Mouse (Mus musculus) left cerebral cortex, adult 2 months (tissue): ENCODE measurements at regions not wholly inside any gene's neighbourhood (a gene's known extent, or its start where the extent isn't known, plus 50 kb on each side); places are given as distances from the start of the nearest gene placed in this dataset.
"Not testable (repeated sequence)": the region's sequence is repeated elsewhere in the genome, so short reads cannot be mapped to it uniquely, and the experiment has no call there.

Source experiments
- DNase-seq, 2 experiments: peaks; one replicate each; pipeline ENCODE4 v3.0.0; 2021 to 2022; ENCODE audit warnings: low spot score in 2 of 2, mixed read lengths in 1 of 2; ENCODE audit errors: extremely low spot score in 1 of 2
- H3K27ac ChIP-seq: fragments of 200-600 bp; 2 replicates; pipeline ENCODE4 v1.8.1; 2022
- H3K4me3 ChIP-seq: fragments of 200-600 bp; 2 replicates; pipeline ENCODE4 v1.8.1; 2022
- CTCF ChIP-seq: fragments of 200-600 bp; IDR thresholded peaks from 2 replicates; pipeline ENCODE4 v1.8.1; 2022; ENCODE audit warnings: antibody characterized with exemption, mild to moderate bottlenecking, moderate library complexity
- intact Hi-C: fragments of 180-260 bp; cut with DNase I; formaldehyde crosslinking; loops from one replicate; pipeline ENCODE4 v1.15.1; 2025

DNA sequence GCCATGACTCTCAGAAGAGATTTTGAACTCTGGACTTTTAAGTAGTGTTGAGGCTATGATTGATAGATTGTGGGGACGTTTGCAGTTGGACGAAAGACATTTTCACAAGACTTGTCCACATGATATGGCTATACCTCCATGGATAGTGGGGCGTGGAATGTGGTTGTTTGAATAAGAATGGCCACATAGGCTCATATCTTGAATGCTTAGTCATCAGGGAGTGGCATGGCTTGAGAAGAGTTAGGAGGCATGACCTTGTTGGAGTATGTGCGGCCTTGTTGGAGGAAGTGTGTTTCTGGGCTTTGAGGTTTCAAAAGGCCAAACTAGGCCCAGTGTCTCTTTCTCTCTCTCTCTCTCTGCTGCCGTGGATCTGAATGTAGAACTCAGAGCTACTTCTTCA, 204.7 kb upstream of the Pclo start:
- intact Hi-C loops, result no loop called here
- no peak overlapping the region for H3K4me3 ChIP-seq
- DNase-seq, result no peak

DNA sequence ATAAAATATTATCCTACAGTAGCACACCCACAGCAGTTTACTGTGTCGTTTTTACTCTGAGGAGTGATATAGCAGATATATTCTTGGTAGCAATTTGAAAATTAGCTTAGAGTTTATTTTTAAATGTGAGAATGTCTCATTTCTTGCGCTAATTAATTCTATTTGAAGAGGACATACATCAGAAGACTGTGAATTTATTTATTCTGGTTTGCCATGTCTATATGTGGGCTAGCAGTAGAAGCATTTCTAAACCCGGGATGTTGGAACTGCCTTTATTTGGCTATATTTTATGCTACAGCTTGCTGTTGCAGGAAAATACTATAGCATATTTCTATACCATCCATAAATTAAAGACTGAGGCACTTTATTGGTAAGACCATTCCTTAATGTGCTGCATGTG, 203.0 kb upstream of the Pclo start:
- no peak overlapping the region for H3K27ac ChIP-seq
- no peak for TF ChIP-seq CTCF
- no peak overlapping the region for H3K4me3 ChIP-seq
- no peak for DNase-seq
- intact Hi-C loops, result no loop called here

More for the DNA sequence above, 204.7 kb upstream of the Pclo start:
- no peak for TF ChIP-seq CTCF
- no peak overlapping the region for H3K27ac ChIP-seq

DNA sequence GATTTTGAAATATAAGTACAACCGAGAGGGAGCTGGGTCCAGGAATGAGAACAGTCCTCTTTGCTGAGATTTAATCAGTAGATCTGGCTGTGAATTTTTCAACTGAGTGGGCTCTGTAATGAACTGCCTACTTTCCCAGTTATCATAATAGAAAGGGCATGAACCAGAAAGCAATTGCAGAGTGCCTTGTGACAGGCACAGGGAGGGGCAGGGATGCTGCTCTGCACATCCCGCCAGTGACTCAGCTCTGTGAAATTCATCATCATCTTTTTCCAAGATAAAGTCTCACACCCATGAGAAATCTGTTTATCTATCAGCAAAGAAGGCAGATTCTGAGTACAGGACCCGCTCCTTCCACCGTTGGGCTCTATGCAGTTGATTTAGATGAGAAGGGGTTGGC, 194.5 kb upstream of the Pclo start:
- TF ChIP-seq CTCF, result no peak
- peak in 1 of 2 experiments; percentile 28 for DNase-seq
- Histone ChIP-seq H3K4me3 (no peak overlapping the region), H3K27ac (no peak overlapping the region; the same call in 1 of the 2 replicates)
- intact Hi-C loops, result no loop called here

DNA sequence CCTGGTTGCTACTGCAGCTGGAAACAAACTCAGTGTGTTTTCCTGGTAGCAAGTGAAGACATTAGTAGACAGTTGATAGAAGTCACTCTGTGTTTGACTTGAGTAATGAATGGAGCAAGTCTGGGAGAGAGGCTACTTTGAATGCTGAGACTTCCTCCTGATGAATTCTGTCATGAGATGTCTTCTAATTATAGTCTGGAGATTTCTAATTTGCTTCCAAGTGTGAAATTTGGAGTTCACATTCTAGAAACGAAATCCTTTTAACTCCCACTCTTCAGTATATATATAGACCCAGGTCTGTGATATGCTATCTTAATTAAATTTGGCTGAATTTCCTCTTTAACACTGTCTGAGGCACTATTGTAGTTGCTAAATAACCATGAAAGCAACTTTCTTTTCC, 192.7 kb upstream of the Pclo start:
- no peak for DNase-seq
- Histone ChIP-seq H3K27ac (no peak overlapping the region), H3K4me3 (no peak overlapping the region)
- intact Hi-C loops, result no loop called here
- TF ChIP-seq CTCF, result no peak

DNA sequence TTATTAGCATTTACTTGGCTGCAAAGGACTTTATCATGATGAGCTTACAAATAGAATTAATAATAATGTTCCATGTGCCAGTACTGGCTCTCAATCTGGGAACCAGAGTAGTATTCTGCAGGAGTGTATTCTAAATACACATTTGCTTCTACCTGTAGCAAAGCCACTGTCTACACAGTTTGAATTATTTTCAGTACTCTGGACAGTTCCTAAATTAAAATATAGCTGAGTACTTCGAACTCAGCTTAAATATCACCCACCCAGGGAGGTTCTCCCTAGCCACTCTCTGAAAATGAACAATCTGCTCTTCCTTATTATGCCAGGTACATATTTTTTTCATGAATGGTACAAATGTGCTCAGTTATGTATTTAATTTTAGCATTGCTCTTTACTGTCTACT, 154.3 kb upstream of the Pclo start:
- no peak for DNase-seq
- no peak overlapping the region for H3K27ac ChIP-seq
- TF ChIP-seq CTCF, result no peak
- intact Hi-C loops, result no loop called here
- no peak overlapping the region for H3K4me3 ChIP-seq

DNA sequence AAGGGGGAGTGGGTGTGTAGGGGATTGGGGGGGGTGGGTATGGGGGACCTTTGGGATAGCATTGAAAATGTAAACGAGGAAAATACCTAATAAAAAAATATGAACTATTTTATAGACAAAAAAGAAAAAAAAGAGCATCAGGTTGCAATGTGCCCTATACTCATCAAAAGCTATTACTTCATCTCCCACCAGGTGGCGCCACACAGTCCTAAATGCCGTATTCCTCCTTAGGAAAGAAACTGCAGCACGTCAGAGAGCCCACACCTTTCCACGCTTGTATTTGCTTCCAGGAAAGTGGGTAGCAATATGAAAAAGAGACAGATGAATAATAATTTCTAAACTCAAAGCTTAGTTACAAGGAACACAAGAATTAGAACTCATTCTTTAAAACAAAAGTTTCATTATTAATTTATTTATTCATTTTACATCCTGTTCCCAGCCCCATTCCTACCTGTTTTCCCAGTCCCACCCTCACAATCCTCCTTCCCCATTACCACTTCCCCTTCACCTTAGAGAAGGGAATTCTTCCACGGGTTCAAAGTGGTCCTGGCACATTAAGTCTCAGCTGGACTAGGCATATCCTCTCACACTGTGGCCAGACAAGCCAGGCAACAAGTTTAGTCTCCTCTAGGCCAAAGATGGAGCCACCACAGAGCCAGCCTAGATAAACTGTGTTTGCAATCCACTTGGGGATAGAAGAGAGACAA, 125.4 kb upstream of the Pclo start:
- no peak overlapping the region for H3K4me3 ChIP-seq
- no peak overlapping the region for H3K27ac ChIP-seq
- DNase-seq, result peak; percentile 68 to 71
- TF ChIP-seq CTCF, result peak; percentile 66
- intact Hi-C loops, result loop anchor here (5.0 kb wide), 1 partner anchor 418 kb away; no protein-coding TSS in a partner anchor

DNA sequence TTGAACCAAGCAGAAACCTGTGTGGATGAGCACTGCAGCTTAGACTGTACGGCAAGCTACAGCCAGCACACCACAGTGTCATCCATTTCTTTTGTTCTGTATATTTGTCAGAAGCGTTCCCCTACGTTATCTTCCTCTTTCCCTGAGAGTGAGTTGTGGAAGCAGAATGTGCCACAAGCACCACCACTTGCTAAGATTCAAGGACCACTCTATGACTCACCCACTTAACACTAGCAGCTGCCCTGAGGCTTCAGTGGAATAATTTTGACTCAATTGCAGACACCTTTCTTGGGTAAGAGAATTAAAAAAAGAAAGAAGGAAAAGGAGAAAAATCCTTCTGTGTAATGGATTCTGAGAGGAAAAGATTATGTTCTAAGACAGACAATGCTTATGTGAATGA, 122.9 kb upstream of the Pclo start:
- intact Hi-C loops, result loop anchor here (5.0 kb wide), 1 partner anchor 116 kb away; no protein-coding TSS in a partner anchor
- no peak overlapping the region for H3K4me3 ChIP-seq
- peak overlapping the region; percentile 57; the same call in 1 of the 2 replicates for H3K27ac ChIP-seq
- DNase-seq, result no peak
- no peak for TF ChIP-seq CTCF

DNA sequence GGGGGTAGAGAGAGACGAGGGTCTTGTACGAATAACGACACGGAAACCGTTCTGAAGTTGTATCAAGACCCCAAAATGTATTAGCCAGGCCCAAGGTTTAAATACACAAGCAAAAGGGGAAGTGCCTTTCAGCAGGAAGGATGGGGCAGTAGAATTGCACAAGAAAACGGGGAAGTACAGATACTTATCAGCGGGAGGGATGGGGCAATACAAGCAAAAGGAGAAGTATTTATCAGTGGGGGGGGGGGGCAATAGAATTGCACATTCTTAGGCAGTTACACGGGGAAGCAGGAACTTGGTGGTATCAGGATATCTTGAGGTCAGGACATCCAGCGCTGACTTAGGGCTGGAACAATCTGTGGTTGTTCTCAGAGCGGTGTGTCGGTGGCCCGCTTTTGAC, 111.3 kb upstream of the Pclo start:
- H3K4me3 ChIP-seq, intact Hi-C loops, H3K27ac ChIP-seq, DNase-seq: not testable (repeated sequence)

DNA sequence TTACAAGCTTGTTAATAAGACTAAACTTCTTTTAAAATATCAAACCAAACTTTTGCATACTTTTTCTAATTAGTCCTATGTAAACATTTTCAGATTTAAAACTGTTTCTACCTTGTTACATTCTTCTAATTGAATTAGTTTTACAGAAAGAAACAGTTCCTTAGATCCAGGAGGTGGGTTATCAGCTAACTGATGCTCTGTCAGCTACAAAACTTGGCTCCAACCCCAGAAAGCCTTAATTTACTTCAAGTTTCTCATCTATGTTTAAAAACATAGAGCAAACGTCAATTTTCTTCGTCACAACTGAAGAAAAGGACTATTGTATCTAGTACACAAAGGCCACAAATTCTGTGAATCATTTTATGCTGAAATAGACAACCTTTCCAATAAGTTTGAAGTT, 110.4 kb upstream of the Pclo start:
- intact Hi-C loops, result no loop called here
- H3K27ac ChIP-seq, result no peak overlapping the region
- no peak for TF ChIP-seq CTCF
- no peak overlapping the region for H3K4me3 ChIP-seq
- no peak for DNase-seq

DNA sequence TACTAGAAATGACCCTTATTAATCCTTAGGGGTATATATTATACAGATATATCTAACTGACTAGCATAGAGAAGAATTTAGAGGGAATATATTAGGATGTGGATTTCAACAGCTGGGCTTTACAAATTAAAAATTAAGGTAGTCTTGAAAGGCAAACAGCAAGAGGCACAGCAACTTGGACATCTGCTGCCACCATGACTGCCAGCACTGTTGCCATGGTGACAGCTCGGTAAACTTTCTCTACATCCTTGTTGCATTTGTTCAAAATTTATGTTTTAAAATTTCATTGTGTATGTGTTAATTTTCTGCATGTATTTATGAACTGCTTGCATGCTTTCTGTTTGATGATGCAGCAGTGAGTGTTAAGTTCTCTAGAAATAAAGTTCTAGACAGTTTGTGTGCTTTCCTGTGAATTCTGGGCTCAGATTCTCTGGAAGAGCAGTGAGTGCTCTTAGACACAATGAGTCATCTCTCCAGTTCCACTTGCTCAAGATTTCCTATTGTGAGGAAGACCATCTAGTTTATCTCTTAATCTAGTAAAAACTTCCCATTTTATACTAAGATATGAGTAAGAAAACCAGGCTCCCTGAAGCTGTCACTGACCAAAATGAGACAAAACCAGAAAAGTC, 99.4 kb upstream of the Pclo start:
- Histone ChIP-seq H3K27ac (no peak overlapping the region), H3K4me3 (no peak overlapping the region)
- DNase-seq, result no peak
- TF ChIP-seq CTCF, result no peak
- intact Hi-C loops, result no loop called here

DNA sequence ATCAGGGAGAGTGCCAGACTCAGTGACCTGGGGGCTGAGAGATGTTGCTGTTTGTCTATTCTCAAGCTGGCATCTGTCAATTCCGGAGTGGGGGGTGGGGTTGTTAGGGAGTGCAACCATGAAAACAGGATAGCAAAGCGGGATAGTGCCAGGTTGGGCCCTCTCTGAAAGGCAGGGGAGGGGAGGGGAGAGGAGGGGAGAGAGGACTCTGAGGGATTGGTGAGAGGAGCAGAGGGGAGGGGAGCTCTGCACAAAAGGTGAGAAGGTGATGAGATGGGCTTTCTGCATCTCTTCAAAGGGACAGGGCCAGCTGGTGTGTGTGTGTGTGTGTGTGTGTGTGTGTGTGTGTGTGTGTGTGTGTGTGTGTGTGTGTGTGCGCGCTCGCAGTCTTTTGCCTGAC, 61.6 kb upstream of the Pclo start:
- DNase-seq, result no peak
- Histone ChIP-seq H3K4me3 (no peak overlapping the region), H3K27ac (no peak overlapping the region)
- TF ChIP-seq CTCF, result no peak
- intact Hi-C loops, result no loop called here
